Comparison of ENCODE assay signal across 8 mouse cellular contexts in the genomic region with DNA sequence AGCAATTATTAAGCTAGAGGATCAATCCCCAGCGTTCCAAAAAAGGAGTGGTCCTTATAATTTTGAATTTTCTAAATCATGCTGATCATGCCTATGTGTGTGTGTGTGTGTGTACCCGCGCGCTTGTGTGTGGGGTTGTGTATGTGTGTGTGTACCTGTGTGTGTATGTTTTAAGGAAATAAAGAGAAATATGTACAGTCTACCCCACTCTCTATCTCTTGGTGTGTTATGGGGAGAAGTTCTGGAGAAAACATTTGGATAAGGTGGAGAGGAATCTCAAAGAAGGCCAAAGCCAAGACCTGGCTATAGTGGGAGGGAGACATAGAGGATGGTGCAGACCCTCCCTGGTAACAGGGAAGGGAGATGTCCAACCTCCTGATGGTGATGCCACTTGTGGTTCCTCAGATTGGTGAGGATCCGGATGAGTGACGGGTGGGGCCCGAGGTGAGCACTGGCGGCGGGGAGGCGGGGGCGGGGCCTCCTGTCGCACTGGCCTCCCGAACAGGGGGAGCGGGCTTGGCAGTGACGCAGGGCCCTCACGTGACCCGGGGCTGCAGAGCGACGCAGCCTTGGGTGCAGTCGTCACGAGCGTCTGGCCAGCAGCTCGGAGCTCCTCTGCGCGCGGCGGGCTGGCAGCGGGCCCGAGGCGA. TPM values are rescaled to one million over a fixed set of nuclear protein-coding genes. Genes with fewer than 3 reads are reported as not detected.
DNase-seq lines count a peak whose midpoint lies in the region; ATAC-seq and TF ChIP-seq lines count a peak whose summit lies in the region.
"Not testable (repeated sequence)": the region's sequence is repeated elsewhere in the genome, so short reads cannot be mapped to it uniquely, and the experiment has no call there.

A gene (plus strand): TSS at position 511 of the 650 bp plus-strand sequence.

- TF ChIP-seq CTCF in midbrain, postnatal 0 days (IDR thresholded peaks at IDR 0.05): not testable (repeated sequence)

- ATAC-seq in forebrain, embryonic 15.5 days (replicated peaks): peak; percentile 96
- peak; percentile 98 for ATAC-seq in liver, embryonic 12.5 days
- peak; percentile 97 for ATAC-seq in midbrain, postnatal 0 days (ENCODE audit: low FRiP score)

- WGBS in forebrain, embryonic 15.5 days: 24% methylated on average over 16 of the region's 30 CpGs
- WGBS in liver, embryonic 12.5 days (ENCODE audit: insufficient replicate concordance): 53% methylated on average over 6 of the region's 30 CpGs
- WGBS in midbrain, postnatal 0 days: 77% methylated on average over 4 of the region's 30 CpGs

- DNase-seq in CD8-positive naive resting alpha-beta T cell, adult 2 months (ENCODE audit: low read depth in 2 of 2, low spot score in 2 of 2): peak; percentile 3 to 11
- peak; percentile 82 for DNase-seq in cerebellum, adult 11-12 months
- peak; percentile 16 to 19 for DNase-seq in heart, postnatal 36 days
- peak; percentile 37 to 52 for DNase-seq in kidney, postnatal 36 days
- DNase-seq in midbrain, postnatal 0 days (ENCODE audit: low spot score): not testable (repeated sequence)
- peak; percentile 24 to 43 for DNase-seq in spleen, postnatal 36 days (ENCODE audit: low spot score in 2 of 2)

- peak within 1 kb of the TSS; percentile 46 for H3K4me3 ChIP-seq in forebrain, embryonic 15.5 days
- peak within 1 kb of the TSS; percentile 56 for H3K4me3 ChIP-seq in liver, embryonic 12.5 days
- H3K4me3 ChIP-seq in midbrain, postnatal 0 days (ENCODE audit: low read depth, low read length): peak within 1 kb of the TSS; percentile 37

- H3K4me2 ChIP-seq in forebrain, embryonic 15.5 days (replicated peaks): peak within 1 kb of the TSS; percentile 43
- H3K4me2 ChIP-seq in liver, embryonic 12.5 days: peak within 1 kb of the TSS; percentile 61
- H3K4me2 ChIP-seq in midbrain, postnatal 0 days (ENCODE audit: low read depth, low read length, poor library complexity, severe bottlenecking): peak within 1 kb of the TSS; percentile 53

- H3K4me1 ChIP-seq in forebrain, embryonic 15.5 days: peaks cover 17% of the 10 kb centered on the region
- not testable (repeated sequence) for H3K4me1 ChIP-seq in liver, embryonic 12.5 days; midbrain, postnatal 0 days (ENCODE audit: insufficient read depth, low read length)

- H3K36me3 ChIP-seq in forebrain, embryonic 15.5 days; liver, embryonic 12.5 days; midbrain, postnatal 0 days (ENCODE audit: insufficient read depth, low read length): not testable (repeated sequence)

- peak within 1 kb of the TSS; percentile 79 for H3K27ac ChIP-seq in forebrain, embryonic 15.5 days (replicated peaks)
- not testable (repeated sequence) for H3K27ac ChIP-seq in liver, embryonic 12.5 days
- peak within 1 kb of the TSS; percentile 51; the same call in 1 of the 2 replicates for H3K27ac ChIP-seq in midbrain, postnatal 0 days (ENCODE audit: low read depth, low read length)

- not testable (repeated sequence) for H3K9me3 ChIP-seq in forebrain, embryonic 15.5 days; liver, embryonic 12.5 days (replicated peaks); midbrain, postnatal 0 days (ENCODE audit: low read length)

- not testable (repeated sequence) for H3K27me3 ChIP-seq in forebrain, embryonic 15.5 days; liver, embryonic 12.5 days (replicated peaks); midbrain, postnatal 0 days (ENCODE audit: insufficient read depth, low read length)

- H3K9ac ChIP-seq in forebrain, embryonic 15.5 days (replicated peaks): peak within 1 kb of the TSS; percentile 51
- H3K9ac ChIP-seq in liver, embryonic 12.5 days: peak within 1 kb of the TSS; percentile 71
- H3K9ac ChIP-seq in midbrain, postnatal 0 days (replicated peaks; ENCODE audit: low read length, poor library complexity, severe bottlenecking): peak within 1 kb of the TSS; percentile 39; the same call in 1 of the 2 replicates

- intact Hi-C loops in heart, postnatal 36 days (cut with DNase I): not testable (repeated sequence)

RNA-seq across cellular contexts. Expression of the gene that starts here (rescaled TPM):
- polyA plus RNA-seq in forebrain, embryonic 15.5 days (2015; fragmentation: Nextera tagmentation; extraction: Ambion mirVana): 564 and 580 TPM in 2 replicates
- total RNA-seq in heart, postnatal 36 days (2021): 10 to 100 TPM in 1 of 2 experiments, 1 to 10 TPM in 1; 8.3 to 15.1 TPM
- polyA plus RNA-seq in liver, embryonic 12.5 days (2016; fragmentation: Nextera tagmentation; extraction: Ambion mirVana): 273 and 279 TPM in 2 replicates
- total RNA-seq in midbrain, postnatal 0 days (2014; rRNA removed): 305 and 324 TPM in 2 replicates
- 916 and 923 TPM in 2 replicates for polyA plus RNA-seq in midbrain, postnatal 0 days (2015; fragmentation: Nextera tagmentation; extraction: Ambion mirVana)

Comparison
In these comparisons a context has a peak if more than half of its experiments do, and no peak if none do; other contexts are left out.
1. RNA of the gene that starts here (total RNA-seq): 305 to 324 TPM in midbrain, postnatal 0 days; 8.3 to 15.1 TPM in heart, postnatal 36 days; every median in the first group is over 10 times any median in the second.
2. Peak in every context shown above with its lines, with median percentiles within 50 percentile points of each other: ATAC-seq, H3K4me2 ChIP-seq, H3K4me3 ChIP-seq and H3K9ac ChIP-seq.